Mouse (Mus musculus): ENCODE data around the gene Ctnnd1. TPM values are rescaled to one million over a fixed set of nuclear protein-coding genes. Genes with fewer than 3 reads are reported as not detected.

Gene Ctnnd1
- polyA plus RNA-seq, 1 experiment = 71.8 TPM

- 12% methylated on average over 2 of the region's 2 CpGs for WGBS
- peak; percentile 72 for DNase-seq (ENCODE audit: low read depth, low spot score)
Measured at GRCm38 (mm10) chr2:84618914-84619313, 31.7 kb downstream of the Ctnnd1 start.

- 53% methylated on average over 3 of the region's 3 CpGs for WGBS
- no peak for DNase-seq (ENCODE audit: low read depth, low spot score)
Measured at GRCm38 (mm10) chr2:84617637-84618515, 32.7 kb downstream of the Ctnnd1 start.

DNA sequence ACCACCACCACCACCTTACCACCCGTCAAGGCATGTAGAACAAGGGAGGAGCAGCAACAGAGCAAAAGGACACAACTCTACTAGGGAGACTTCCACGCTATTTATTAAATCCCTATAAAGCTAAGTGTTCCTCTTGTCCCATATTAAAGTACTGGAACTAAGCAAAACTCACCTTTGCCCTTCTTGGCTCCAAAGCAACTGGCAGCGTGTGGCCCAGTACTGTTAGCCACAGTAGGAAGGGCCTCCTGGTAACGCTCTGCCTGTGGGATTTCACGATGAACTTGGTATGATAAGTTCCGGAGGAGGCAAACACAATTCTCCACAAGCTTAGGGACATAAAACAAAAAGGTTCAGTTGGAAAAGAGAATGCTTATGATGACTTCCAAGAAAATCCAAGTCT is 37.8 kb downstream of the Ctnnd1 start:
- no peak for DNase-seq (ENCODE audit: low read depth, low spot score)
- WGBS = 75% methylated on average over 6 of the region's 6 CpGs

GRCm38 (mm10) chr2:84607842-84608241 is 42.7 kb downstream of the Ctnnd1 start:
- DNase-seq (ENCODE audit: low read depth, low spot score) = no peak

DNA sequence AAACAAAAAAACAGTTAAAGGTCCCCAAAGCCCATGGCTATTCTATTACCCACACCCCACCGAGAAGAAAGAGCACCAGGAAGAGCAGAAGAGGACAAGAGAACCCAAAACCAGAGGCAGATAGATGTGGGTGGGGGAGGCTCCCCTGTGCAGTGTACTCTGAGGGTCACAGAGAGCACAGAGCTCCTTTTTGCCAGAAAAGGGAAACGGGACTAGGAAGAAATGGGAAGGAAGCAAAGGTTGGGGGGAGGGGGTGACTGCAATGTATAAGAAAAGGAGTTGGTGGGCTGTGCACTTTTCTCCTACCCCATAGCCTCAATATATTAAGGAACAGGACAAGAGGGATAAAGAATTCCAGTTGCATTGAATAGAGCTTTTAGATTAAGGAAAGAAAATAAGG is 49.6 kb downstream of the Ctnnd1 start:
- WGBS = 64% methylated on average over 2 of the region's 2 CpGs
- no peak for DNase-seq (ENCODE audit: low read depth, low spot score)

More at GRCm38 (mm10) chr2:84607842-84608241, 42.7 kb downstream of the Ctnnd1 start:
- WGBS = 79% methylated on average over 1 of the region's 1 CpGs

DNA sequence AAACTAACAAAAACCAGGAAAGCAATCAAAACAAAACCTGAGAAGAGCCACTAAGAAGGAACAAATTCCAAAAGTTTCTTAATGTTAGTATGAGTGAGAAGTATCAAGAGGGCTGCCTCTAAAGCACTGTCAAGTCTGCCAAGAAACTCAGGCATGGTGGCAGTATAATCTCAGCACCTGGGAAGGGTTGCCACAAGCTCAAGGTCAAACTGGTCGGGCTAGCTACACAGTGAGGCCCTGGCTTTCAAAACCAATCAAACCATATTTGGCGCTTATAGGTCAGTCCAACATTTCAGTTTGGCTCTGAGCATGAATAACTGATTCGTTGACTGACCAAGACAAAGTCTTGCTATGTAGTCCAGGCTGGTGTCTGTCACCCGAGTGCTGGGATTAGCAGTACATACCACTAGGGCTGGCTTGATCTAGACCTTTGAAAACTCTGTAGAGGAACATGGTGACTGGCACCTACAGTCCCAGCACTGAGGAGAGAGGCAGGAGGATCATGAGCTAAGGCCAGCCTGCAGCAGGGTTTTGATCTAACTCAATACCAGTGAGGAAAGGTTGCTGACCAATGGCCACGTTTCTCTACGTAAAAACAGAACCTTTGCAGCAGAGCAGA is 51.2 kb downstream of the Ctnnd1 start:
- no peak for DNase-seq (ENCODE audit: low read depth, low spot score)
- 83% methylated on average over 6 of the region's 6 CpGs for WGBS

GRCm38 (mm10) chr2:84597123-84597522 is 53.4 kb downstream of the Ctnnd1 start:
- WGBS = 86% methylated on average over 1 of the region's 1 CpGs
- no peak for DNase-seq (ENCODE audit: low read depth, low spot score)

DNA sequence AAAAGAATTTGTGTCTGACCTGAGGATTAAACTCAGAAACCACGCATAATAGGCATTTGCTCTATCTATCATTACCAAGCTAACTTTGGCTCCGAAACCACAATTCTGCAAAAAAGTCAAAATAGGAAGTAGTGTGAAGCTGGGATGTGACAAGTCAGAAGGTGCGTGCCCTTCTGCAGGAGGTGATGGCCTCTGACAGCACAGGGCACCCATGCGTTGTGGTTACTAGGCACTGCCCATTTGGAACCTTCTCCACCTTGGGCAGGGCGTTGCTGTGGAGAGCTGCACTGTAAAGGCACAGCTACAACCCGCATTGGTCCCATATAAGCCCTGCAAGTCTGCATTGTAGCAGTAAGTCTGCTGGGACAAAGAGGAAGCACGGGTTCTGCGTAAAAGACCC is 57.8 kb downstream of the Ctnnd1 start:
- WGBS = 81% methylated on average over 8 of the region's 8 CpGs

GRCm38 (mm10) chr2:84585700-84586099 is 64.9 kb downstream of the Ctnnd1 start:
- no peak for DNase-seq (ENCODE audit: low read depth, low spot score)
- WGBS = 92% methylated on average over 8 of the region's 8 CpGs

More for the DNA sequence above, 57.8 kb downstream of the Ctnnd1 start:
- DNase-seq (ENCODE audit: low read depth, low spot score) = no peak

DNA sequence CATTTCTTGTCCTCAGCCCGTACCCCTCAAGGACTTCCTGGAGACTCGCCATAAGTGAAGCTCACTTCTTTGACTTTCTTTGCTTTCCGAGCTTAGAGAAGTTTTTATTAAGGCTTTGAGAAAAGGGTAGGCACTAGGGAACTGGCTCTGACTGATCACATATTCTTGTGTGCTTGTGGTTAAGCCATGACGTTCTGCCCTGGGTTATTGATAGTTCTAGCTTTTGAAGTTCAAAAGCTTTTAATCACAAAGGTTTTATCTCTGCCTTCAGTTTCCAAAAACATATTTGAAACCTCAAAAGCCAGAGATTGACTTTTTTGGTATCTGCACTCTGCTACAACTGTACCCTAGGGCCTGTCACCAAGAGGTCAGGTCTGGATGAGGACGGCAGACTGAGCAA is 68.3 kb downstream of the Ctnnd1 start:
- 85% methylated on average over 5 of the region's 5 CpGs for WGBS
- no peak for DNase-seq (ENCODE audit: low read depth, low spot score)

DNA sequence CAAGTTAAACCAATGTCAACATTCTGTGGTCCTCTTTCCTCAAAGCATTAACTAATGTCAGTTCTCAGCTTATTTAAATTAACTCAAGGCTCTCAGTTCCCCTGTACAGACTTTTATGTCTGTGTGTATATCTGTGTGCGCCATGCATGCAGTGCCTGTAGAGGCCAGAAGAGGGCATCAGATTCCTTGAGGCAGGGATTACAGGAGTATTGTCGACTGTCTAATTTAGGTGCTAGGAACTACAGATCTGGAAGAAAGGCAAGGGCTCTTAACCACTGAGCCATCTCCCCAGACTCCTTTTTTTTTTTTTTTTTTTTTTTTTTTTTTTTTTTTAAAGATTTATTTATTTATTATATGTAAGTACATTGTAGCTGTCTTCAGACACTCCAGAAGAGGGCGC is 69.4 kb downstream of the Ctnnd1 start:
- no peak for DNase-seq (ENCODE audit: low read depth, low spot score)
- 85% methylated on average over 2 of the region's 3 CpGs for WGBS

DNA sequence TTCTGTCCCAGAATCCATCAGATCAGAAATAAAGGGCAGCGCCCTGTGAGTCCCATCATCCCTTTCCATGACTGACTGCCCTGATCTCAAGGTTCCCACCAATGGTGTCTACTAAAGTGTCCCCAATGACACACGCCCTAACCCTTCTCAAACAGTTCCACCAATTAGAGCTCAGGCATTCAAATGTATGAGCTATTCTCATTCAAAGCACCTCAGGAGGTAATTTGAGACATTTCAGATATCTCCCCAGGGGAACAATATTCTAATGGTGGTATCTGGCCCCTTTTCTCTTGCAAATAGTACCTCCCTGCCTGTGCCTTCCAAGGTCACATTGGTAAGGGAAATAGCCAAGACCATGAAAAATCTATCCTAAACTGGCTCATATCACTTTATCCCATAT is 71.3 kb downstream of the Ctnnd1 start:
- DNase-seq (ENCODE audit: low read depth, low spot score) = no peak
- WGBS = 99% methylated on average over 2 of the region's 2 CpGs

- no peak for DNase-seq (ENCODE audit: low read depth, low spot score)
- WGBS = 87% methylated on average over 4 of the region's 4 CpGs
Measured at GRCm38 (mm10) chr2:84574130-84574529, 76.4 kb downstream of the Ctnnd1 start.

DNA sequence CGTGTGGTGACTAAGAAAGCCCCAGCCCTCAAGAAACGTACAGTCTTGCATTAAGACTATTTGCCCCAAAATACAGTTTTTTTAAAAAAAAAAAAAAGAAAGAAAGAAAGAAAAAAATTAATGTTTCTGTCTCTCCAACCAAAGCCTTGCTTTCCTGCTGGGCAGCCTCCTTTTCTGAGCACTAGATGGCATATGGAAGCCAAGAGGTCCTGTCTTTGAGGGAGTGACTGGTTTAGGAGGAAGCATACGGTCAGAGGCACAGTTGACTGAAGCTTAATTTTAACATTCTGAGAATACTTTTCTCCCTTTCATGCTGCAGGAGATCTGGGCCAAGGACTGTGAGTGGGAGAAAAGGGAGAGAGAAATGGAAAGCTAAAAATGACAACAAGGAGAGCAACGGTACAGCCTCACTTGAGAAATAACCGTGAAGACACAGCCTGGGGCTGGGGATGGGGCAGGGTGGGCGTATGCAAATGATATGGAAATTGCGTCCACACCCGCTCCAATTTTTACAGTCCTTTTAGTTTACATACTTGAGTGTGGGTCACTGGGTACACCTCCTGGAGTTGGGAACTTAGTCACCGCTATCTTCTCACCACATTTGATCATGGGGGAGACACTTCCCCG is 93.6 kb downstream of the Ctnnd1 start:
- 55% methylated on average over 10 of the region's 10 CpGs for WGBS
- DNase-seq (ENCODE audit: low read depth, low spot score) = no peak

DNA sequence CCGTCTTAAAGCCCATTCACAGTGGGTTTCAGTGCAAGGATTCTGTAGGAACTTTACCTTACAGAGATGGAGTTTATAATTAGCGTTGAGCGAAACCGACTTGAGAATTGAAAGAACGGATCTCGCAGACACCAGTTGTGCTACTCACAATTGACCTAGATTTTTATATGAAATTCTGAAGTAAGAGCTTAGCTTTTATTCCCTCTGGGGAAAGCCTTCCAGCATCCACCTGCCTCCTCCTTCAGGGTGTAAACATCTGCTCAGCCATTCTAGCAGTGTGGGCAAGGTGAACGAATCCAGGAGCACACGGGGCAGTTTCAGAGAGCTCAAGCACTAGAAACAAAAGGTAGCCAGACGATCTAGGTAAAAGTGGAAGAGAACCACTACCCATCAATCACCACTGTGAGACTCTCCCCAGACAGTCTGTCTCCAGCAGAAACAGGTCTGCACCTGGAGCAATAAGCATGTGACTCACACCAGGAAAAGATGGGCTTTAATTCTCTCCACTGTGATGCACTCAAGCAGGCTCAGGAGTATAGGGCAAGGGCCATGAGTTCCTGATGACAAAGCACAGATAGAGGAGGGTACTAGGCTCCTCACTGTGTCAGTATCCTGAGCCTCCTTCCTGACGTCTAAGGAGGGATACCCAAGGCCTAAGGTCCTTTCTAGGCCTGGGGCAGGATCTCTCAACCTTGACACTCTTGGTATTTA is 99.0 kb downstream of the Ctnnd1 start:
- WGBS = 55% methylated on average over 10 of the region's 10 CpGs
- peak; percentile 37 for DNase-seq (ENCODE audit: low read depth, low spot score)

Other genes starting within 250 kb of the Ctnnd1 start
- 1.8 and 2.8 TPM in 2 replicates for gene Calcrl, start 225.4 kb downstream of the Ctnnd1 start, polyA plus RNA-seq (2012; rRNA removed)
- 4.5 and 6.2 TPM in 2 replicates for gene Tfpi, start 174.0 kb downstream of the Ctnnd1 start, polyA plus RNA-seq (2012; rRNA removed)
- not detected in 2 replicates for gene Btbd18, start 8.3 kb upstream of the Ctnnd1 start, polyA plus RNA-seq (2012; rRNA removed)
- 47.3 and 56.9 TPM in 2 replicates for gene Selenoh, start 20.0 kb upstream of the Ctnnd1 start, polyA plus RNA-seq (2012; rRNA removed)
- gene Gm28635, start 27.3 kb upstream of the Ctnnd1 start, polyA plus RNA-seq (2012; rRNA removed) = not detected in 2 replicates
- gene Med19, start 27.6 kb upstream of the Ctnnd1 start, polyA plus RNA-seq (2012; rRNA removed) = 8.4 and 9.8 TPM in 2 replicates
- 66.2 and 77.2 TPM in 2 replicates for gene Tmx2, start 28.4 kb upstream of the Ctnnd1 start, polyA plus RNA-seq (2012; rRNA removed)
- 35.1 and 53.5 TPM in 2 replicates for gene Zdhhc5, start 64.4 kb upstream of the Ctnnd1 start, polyA plus RNA-seq (2012; rRNA removed)
- 15.5 and 17.5 TPM in 2 replicates for gene Clp1, start 76.6 kb upstream of the Ctnnd1 start, polyA plus RNA-seq (2012; rRNA removed)
- 0.82 and 1.5 TPM in 2 replicates for gene Ypel4, start 83.3 kb upstream of the Ctnnd1 start, polyA plus RNA-seq (2012; rRNA removed)
- gene Gm19426, start 92.9 kb upstream of the Ctnnd1 start, polyA plus RNA-seq (2012; rRNA removed) = 0.29 and 0.37 TPM in 2 replicates
- gene Serping1, start 124.7 kb upstream of the Ctnnd1 start, polyA plus RNA-seq (2012; rRNA removed) = 146 and 183 TPM in 2 replicates
- 59.1 and 85.6 TPM in 2 replicates for gene Ube2l6, start 148.1 kb upstream of the Ctnnd1 start, polyA plus RNA-seq (2012; rRNA removed)
- 0.14 TPM in 1 of 2 replicates, not detected in the other for gene Smtnl1, start 171.9 kb upstream of the Ctnnd1 start, polyA plus RNA-seq (2012; rRNA removed)
- gene Timm10, start 176.2 kb upstream of the Ctnnd1 start, polyA plus RNA-seq (2012; rRNA removed) = 40.7 and 41.7 TPM in 2 replicates
- 5.6 and 6.8 TPM in 2 replicates for gene Slc43a1, start 188.1 kb upstream of the Ctnnd1 start, polyA plus RNA-seq (2012; rRNA removed)
- gene Rtn4rl2, start 235.9 kb upstream of the Ctnnd1 start, polyA plus RNA-seq (2012; rRNA removed) = 1.7 and 2.1 TPM in 2 replicates

Measured in large intestine, adult 2 months (tissue).